Mouse (Mus musculus): ENCODE measurements around the gene Lgalsl. TPM values are rescaled to one million over a fixed set of nuclear protein-coding genes. Genes with fewer than 3 reads are reported as not detected.
A peak's percentile ranks its signal among the peaks of the same experiment; 100 is the strongest.

The Lgalsl gene
- polyA plus RNA-seq, 1 experiment from 2014 or later, result 36.2 TPM

DNA sequence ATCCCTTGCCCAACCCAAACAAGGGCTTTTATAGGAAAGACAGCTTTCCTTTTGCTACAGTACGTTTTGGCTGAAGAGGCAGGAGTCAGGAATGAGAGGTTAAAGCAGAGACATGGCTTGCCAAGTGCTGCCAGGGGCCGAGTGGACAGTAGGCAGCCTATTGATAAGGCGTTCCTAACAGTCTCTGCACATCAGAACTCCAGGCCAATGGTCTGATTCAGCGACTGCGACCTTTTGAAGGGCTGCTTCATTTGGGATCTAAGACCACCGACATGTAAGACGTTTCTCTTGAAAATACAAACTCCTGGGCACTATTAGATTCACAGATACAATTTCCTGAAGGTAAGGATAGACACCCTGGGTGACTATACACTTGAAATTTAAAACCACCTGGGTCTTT lies 9.5 kb downstream of the Lgalsl start:
- Histone ChIP-seq H3K36me3 (peaks cover 16% of the 10 kb centered on the region), H3K9ac (no peak overlapping the region), H3K27ac (no peak overlapping the region), H3K4me3 (replicated peaks) (no peak overlapping the region), H3K4me1 (peaks cover 13% of the 10 kb centered on the region), H3K27me3 (no peaks in the 10 kb centered on the region), H3K9me3 (replicated peaks) (no peaks in the 10 kb centered on the region), H3K4me2 (no peak overlapping the region)
- WGBS, result 52% methylated on average over 7 of the region's 7 CpGs
- ATAC-seq (replicated peaks; ENCODE audit: low FRiP score), result no peak

DNA sequence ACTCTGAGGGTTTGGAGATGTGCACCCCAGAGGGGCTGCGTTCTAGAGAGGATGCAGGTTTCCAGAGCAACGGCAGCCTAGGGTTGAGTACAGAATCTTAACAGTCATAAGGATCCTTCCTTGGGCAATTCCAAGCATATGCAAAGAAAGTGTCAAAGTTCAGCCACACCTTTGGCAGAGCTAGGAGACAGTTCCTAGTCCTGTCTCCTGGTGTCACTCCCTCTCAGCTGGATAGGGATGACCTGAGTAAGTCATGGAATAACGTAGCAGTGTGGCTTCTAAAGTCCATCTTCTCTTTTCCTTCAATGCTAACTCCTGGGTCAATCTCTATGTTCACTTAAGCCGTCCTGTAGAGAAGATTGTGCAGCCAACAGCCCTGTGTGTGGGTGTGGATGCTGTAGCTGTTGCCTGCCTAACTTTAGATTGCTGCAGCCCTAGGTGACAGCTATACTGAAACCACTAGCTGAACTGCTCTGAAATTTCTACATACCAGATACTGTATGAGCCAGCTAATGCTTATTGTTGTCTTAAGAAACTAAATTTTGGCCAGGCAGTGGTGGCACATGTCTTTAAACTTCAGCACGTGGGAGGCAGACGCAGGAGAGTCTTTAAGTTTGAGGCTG lies 16.8 kb downstream of the Lgalsl start:
- Histone ChIP-seq H3K36me3 (no peaks in the 10 kb centered on the region), H3K4me3 (replicated peaks) (no peak overlapping the region), H3K9ac (no peak overlapping the region), H3K27ac (no peak overlapping the region), H3K27me3 (peaks cover 15% of the 10 kb centered on the region; the same call in 1 of the 2 replicates), H3K4me2 (no peak overlapping the region), H3K9me3 (replicated peaks) (no peaks in the 10 kb centered on the region), H3K4me1 (peaks cover 7% of the 10 kb centered on the region)
- WGBS, result 81% methylated on average over 6 of the region's 6 CpGs
- ATAC-seq (replicated peaks; ENCODE audit: low FRiP score), result no peak

DNA sequence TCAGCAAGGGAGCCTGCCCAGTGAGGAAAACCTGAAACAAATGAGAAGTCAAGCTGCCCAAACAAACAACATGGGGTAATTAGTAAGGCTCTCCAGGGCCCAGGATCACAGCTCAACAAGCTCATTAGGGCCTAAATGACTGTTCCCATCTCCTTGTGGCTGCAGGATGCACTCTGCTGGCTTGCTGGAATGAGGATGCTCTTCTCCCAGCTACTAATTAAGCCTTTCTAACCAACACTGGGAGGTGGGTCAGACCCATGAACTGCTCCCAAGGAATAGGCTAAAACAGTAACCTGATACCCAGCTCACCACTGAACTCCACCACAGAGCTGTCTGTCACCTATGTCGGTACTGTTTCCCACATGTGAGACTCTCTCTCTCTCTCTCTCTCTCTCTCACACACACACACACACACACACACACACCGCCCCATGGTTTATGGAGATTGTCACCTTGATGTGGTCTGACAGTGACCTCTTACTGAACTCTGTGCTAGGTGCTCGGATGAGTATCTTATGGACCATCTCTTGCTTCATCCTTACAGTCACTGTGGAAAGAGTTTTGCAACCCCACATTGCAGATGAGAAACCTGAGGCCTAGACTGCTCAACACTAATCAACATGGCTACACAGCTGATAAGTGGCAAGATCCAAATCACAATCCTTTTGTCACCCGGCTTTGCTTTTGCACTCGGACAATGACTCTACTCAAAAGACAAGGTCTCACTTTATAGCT lies 18.5 kb downstream of the Lgalsl start:
- ATAC-seq (replicated peaks; ENCODE audit: low FRiP score), result peak; percentile 94
- Histone ChIP-seq H3K27me3 (peaks cover 15% of the 10 kb centered on the region; the same call in 1 of the 2 replicates), H3K4me2 (no peak overlapping the region), H3K9ac (no peak overlapping the region), H3K36me3 (no peaks in the 10 kb centered on the region), H3K4me1 (peaks cover 7% of the 10 kb centered on the region), H3K4me3 (replicated peaks) (no peak overlapping the region), H3K27ac (no peak overlapping the region), H3K9me3 (replicated peaks) (no peaks in the 10 kb centered on the region)
- WGBS, result 52% methylated on average over 5 of the region's 5 CpGs

DNA sequence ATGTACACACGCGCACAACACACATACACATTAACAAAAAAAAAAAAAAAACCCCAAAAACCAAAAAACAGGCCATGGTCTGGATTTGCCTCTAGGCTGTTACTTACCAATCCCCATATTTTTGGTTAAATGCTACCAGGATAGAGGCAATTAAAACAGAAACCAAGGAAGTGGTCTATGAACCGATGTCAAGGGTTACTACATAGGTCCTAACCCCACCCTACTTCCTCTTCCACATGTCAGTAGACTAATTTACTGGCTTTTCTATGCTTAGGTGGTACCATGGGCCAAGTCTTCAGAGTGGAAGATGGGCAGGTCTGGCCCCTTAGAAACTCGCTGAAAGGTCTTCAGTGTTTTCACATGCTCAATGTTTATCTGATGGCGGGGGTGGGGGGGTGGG lies 24.2 kb downstream of the Lgalsl start:
- 81% methylated on average over 5 of the region's 5 CpGs for WGBS

DNA sequence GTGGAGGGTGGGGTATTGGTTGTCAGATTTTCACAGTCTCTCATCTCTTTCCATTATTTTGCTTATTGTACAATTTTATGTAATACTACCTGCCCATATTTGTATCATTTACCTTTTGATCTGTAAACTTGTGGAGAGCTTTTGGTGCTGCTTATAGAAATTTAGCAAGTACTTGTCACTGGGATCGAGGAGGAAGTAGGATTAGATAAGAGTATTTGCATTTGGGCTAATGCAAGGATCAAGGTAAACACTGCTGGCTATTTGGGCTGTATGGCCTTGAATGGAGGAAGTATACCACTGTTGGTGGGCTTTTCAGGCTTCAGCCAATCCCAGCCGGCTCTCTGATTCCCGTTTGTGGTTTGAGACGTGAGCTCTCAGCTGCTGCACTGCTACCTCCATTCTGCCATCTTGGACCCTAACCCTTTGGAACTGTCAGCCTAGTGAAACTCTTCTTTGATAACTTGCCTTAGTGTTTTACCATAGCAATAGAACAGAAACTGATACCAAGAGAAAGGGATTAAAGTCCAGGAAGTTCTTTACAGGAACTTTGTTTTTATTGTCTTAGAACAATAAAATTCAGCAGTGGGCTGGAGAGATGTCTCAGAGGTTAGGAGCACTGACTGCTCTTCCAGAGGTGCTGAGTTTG lies 25.1 kb downstream of the Lgalsl start:
- Histone ChIP-seq H3K27ac (no peak overlapping the region), H3K4me1 (peaks cover 2% of the 10 kb centered on the region), H3K36me3 (no peaks in the 10 kb centered on the region), H3K4me3 (replicated peaks) (no peak overlapping the region), H3K9me3 (replicated peaks) (no peaks in the 10 kb centered on the region), H3K4me2 (no peak overlapping the region), H3K9ac (no peak overlapping the region), H3K27me3 (peaks cover 21% of the 10 kb centered on the region; the same call in 1 of the 2 replicates)
- WGBS, result 54% methylated on average over 4 of the region's 4 CpGs
- ATAC-seq (replicated peaks; ENCODE audit: low FRiP score), result no peak

More for the DNA sequence above, 24.2 kb downstream of the Lgalsl start:
- H3K27me3 ChIP-seq, result peaks cover 26% of the 10 kb centered on the region; the same call in 1 of the 2 replicates
- peaks cover 4% of the 10 kb centered on the region; the same call in 1 of the 2 replicates for H3K4me1 ChIP-seq
- no peaks in the 10 kb centered on the region for H3K36me3 ChIP-seq
- no peak for ATAC-seq (replicated peaks; ENCODE audit: low FRiP score)
- H3K4me3 ChIP-seq (replicated peaks), result no peak overlapping the region
- no peaks in the 10 kb centered on the region for H3K9me3 ChIP-seq (replicated peaks)
- H3K4me2 ChIP-seq, result no peak overlapping the region
- H3K27ac ChIP-seq, result no peak overlapping the region
- no peak overlapping the region for H3K9ac ChIP-seq

- peaks cover 11% of the 10 kb centered on the region for H3K4me1 ChIP-seq
- 94% methylated on average over 4 of the region's 4 CpGs for WGBS
- H3K9ac ChIP-seq, result no peak overlapping the region
- ATAC-seq (replicated peaks; ENCODE audit: low FRiP score), result no peak
- H3K9me3 ChIP-seq (replicated peaks), result no peaks in the 10 kb centered on the region
- H3K27me3 ChIP-seq, result 0 out of 2 replicates have a peak, but pooled peaks cover 10% of the 10 kb centered on the region
- H3K4me3 ChIP-seq (replicated peaks), result no peak overlapping the region
- no peak overlapping the region for H3K4me2 ChIP-seq
- no peaks in the 10 kb centered on the region for H3K36me3 ChIP-seq
- no peak overlapping the region for H3K27ac ChIP-seq
Measured at GRCm38 (mm10) chr11:20804416-20804815, 26.4 kb downstream of the Lgalsl start.

DNA sequence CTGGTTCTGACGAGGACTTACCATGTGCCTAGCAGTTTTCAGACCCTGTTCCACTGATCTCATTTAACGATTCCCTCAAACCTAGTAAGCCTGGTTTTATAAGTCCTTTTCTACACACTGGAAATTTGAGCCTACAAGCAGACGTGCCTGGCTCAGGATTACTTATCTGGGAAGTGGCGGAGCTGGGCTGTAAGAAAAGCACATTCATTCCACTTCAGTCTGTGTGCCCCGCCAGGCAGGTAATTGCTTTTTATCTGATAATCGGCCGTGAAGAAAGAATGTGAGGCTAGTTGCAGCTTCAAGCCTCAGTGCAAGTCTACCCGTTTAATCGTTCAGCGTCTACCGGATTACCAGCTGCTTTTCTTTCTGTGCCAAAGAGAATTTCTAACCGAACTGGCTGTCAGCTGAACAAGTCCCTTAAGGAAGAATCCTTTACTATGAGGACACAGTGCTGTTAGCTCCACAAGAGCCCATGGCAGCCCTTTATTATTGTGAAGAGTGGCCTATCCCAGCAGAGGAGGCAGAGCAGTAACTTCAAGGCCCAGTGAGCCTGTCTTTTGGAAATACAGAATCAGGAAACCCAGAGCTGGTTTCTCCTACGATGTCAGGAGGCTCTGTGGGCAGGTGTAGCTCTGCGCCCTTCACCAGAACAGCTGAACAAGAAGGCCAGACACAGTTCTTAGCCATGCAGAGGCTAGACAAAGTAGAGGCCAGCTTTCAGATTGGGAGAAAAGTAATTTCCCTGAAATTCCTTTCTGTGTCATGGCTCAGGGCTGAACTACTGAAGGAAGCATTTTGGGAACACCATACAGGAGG lies 30.4 kb downstream of the Lgalsl start:
- ATAC-seq (replicated peaks; ENCODE audit: low FRiP score), result peak; percentile 76
- H3K27ac ChIP-seq, result peak overlapping the region; percentile 68
- WGBS, result 23% methylated on average over 14 of the region's 14 CpGs

DNA sequence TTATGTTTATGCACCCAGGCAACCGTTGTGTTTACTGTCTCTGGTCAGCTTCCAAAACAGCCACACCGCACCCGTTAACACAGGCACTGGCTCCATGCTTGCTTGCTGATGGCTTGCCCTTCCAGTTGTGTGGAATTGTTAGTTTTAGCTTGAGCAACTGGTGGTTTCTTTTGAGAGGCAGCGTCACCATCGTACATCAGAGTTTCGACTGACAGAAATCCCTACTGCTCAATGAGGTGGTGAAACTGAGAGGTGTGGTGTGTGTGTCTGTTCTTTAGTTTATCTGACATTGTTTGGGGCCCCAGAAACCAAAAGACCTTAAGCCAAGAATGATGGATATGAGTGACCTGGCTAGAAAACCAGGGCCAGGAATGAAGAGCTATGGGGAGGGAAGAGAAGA lies 33.0 kb downstream of the Lgalsl start:
- no peak for ATAC-seq (replicated peaks; ENCODE audit: low FRiP score)
- no peaks in the 10 kb centered on the region for H3K9me3 ChIP-seq (replicated peaks)
- no peaks in the 10 kb centered on the region for H3K27me3 ChIP-seq
- no peak overlapping the region for H3K4me3 ChIP-seq (replicated peaks)
- WGBS, result 91% methylated on average over 6 of the region's 6 CpGs
- no peak overlapping the region for H3K27ac ChIP-seq
- H3K9ac ChIP-seq, result no peak overlapping the region
- H3K4me1 ChIP-seq, result peaks cover 11% of the 10 kb centered on the region
- H3K36me3 ChIP-seq, result no peaks in the 10 kb centered on the region
- H3K4me2 ChIP-seq, result no peak overlapping the region

More for the DNA sequence above, 30.4 kb downstream of the Lgalsl start:
- Histone ChIP-seq H3K4me3 (replicated peaks) (no peak overlapping the region), H3K36me3 (no peaks in the 10 kb centered on the region), H3K9me3 (replicated peaks) (no peaks in the 10 kb centered on the region), H3K4me1 (peaks cover 11% of the 10 kb centered on the region), H3K4me2 (0 out of 2 replicates have a peak overlapping the region, but pooled peaks have one; percentile 12), H3K27me3 (0 out of 2 replicates have a peak, but pooled peaks cover 10% of the 10 kb centered on the region), H3K9ac (no peak overlapping the region)

DNA sequence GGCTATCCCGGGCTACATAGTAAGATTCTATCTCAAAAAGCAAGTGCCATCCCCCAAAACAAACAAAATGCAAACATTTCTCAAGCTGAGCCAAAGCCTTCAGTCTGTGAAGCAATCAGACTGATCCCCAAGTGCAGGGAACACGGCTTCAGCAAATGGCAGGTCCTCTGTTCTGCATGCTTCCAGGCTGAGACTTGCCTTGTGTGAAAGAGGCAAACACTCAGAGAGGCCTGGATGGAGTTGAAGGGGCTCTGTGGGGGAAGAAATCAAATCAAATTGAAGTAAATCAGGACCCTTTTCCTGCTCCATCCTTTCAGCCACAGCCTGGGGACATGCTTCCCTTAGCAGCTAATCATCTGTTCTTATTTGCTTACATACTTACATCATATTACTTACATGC lies 35.4 kb downstream of the Lgalsl start:
- ATAC-seq (replicated peaks; ENCODE audit: low FRiP score), result no peak
- no peak overlapping the region for H3K9ac ChIP-seq
- H3K4me1 ChIP-seq, result peaks cover 6% of the 10 kb centered on the region
- H3K4me2 ChIP-seq, result no peak overlapping the region
- H3K9me3 ChIP-seq (replicated peaks), result no peaks in the 10 kb centered on the region
- no peaks in the 10 kb centered on the region for H3K27me3 ChIP-seq
- H3K4me3 ChIP-seq (replicated peaks), result no peak overlapping the region
- 68% methylated on average over 2 of the region's 2 CpGs for WGBS
- no peak overlapping the region for H3K27ac ChIP-seq
- H3K36me3 ChIP-seq, result no peaks in the 10 kb centered on the region

DNA sequence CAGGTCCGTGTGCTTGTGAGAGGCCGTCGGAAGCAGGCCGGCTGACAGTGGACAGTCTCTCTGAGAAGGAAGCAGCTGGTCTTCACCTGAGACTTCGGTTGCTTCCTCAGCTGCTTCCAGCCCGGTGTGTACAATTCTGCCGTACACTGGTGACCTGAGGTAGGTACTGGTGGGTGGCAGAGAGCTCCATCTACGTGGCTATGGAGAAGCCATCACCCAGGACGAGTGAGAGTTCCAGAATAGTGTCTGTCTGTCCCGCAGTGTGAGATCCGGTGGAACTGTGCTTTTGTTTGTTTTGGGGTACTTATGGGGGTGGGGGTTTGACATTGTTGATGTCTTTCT lies 36.0 kb downstream of the Lgalsl start:
- H3K4me2 ChIP-seq, result 0 out of 2 replicates have a peak overlapping the region, but pooled peaks have one; percentile 23
- no peak overlapping the region for H3K27ac ChIP-seq
- peaks cover under 1% of the 10 kb centered on the region; the same call in 1 of the 2 replicates for H3K4me1 ChIP-seq
- H3K9ac ChIP-seq, result no peak overlapping the region
- no peak; the same call in 1 of the 2 replicates for ATAC-seq (replicated peaks; ENCODE audit: low FRiP score)
- no peaks in the 10 kb centered on the region for H3K27me3 ChIP-seq
- WGBS, result 50% methylated on average over 11 of the region's 11 CpGs
- no peak overlapping the region for H3K4me3 ChIP-seq (replicated peaks)
- no peaks in the 10 kb centered on the region for H3K9me3 ChIP-seq (replicated peaks)
- H3K36me3 ChIP-seq, result no peaks in the 10 kb centered on the region

DNA sequence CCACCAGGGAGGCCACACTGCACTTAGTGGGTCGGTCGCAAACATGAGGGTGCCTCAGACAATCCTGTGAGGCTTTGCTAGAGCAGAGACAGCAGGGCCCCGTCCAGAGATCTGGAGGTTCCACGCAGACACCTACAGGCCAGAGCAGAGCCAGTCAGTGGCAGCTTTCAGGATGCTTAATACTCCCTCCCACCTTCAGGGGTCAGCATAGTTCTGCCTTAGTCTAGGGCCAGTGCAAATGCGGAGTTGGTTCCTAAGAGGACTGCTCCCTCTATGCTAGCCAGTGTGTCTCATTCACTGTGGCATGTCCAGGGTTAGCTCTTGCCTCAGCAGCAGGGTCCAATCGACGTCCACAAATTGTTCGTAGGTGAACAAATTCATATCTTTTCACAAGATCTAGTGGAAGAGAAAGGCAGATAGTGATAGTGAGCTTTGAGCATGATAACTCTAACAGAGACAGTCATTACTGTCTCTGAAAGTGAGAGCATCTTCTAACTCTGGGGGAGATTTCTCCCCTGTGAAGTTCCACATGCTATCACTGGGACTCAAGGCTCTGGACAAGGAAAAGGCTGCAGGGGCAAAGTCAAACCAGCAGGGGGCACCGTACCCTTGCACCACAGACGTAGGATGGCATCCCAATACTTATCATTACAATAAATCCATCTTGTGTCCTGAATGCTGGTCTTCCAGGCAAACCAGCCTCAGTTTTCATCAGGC lies 36.5 kb downstream of the Lgalsl start:
- WGBS, result 31% methylated on average over 10 of the region's 10 CpGs
- H3K4me2 ChIP-seq, result 0 out of 2 replicates have a peak overlapping the region, but pooled peaks have one; percentile 23
- ATAC-seq (replicated peaks; ENCODE audit: low FRiP score), result peak; percentile 96

More for the DNA sequence above, 36.5 kb downstream of the Lgalsl start:
- no peaks in the 10 kb centered on the region for H3K4me1 ChIP-seq
- H3K27me3 ChIP-seq, result no peaks in the 10 kb centered on the region
- H3K9me3 ChIP-seq (replicated peaks), result no peaks in the 10 kb centered on the region
- no peak overlapping the region for H3K4me3 ChIP-seq (replicated peaks)
- no peaks in the 10 kb centered on the region for H3K36me3 ChIP-seq
- no peak overlapping the region for H3K27ac ChIP-seq
- H3K9ac ChIP-seq, result no peak overlapping the region

Data from kidney, embryonic 15.5 days (tissue).